Mouse (Mus musculus) G1E (cell line): ENCODE data around the gene Sf1. TPM values are rescaled to one million over a fixed set of nuclear protein-coding genes. Genes with fewer than 3 reads are reported as not detected.

Experiments used
- ATAC-seq: 2 replicates; pipeline ENCODE4 v1.8.0; 2016; ENCODE audit warnings: mild to moderate bottlenecking; ENCODE audit not compliant: insufficient number of reproducible peaks, poor library complexity, low FRiP score, severe bottlenecking; ENCODE audit errors: extremely low read depth
- DNase-seq: peaks from one replicate; pipeline ENCODE4 v3.0.0; 2012; ENCODE audit warnings: low spot score
- H3K27me3 ChIP-seq: 2 replicates; pipeline ENCODE4 v1.6.1; 2012; ENCODE audit warnings: mild to moderate bottlenecking, low read length, inconsistent platforms; ENCODE audit not compliant: insufficient read depth
- H3K36me3 ChIP-seq: replicated peaks from 2 replicates; pipeline ENCODE3; 2012; ENCODE audit warnings: mild to moderate bottlenecking, inconsistent platforms
- H3K4me1 ChIP-seq: 2 replicates; pipeline ENCODE4 v1.6.1; 2012; ENCODE audit warnings: low read depth, low read length, inconsistent platforms, mixed read lengths; ENCODE audit not compliant: insufficient read depth
- H3K4me3 ChIP-seq: 2 replicates; pipeline ENCODE4 v1.5.1; 2012; ENCODE audit warnings: low read depth, mild to moderate bottlenecking, inconsistent platforms, low read length, moderate library complexity, mixed read lengths
- H3K9me3 ChIP-seq: replicated peaks from 2 replicates; pipeline ENCODE4 v1.6.1; 2012; ENCODE audit warnings: inconsistent platforms
- CTCF ChIP-seq: IDR thresholded peaks from 2 replicates; pipeline ENCODE4 v1.5.1; 2012; ENCODE audit warnings: low read depth, low read length, inconsistent platforms, mixed read lengths
- GATA1 ChIP-seq: IDR thresholded peaks from 2 replicates; pipeline ENCODE4 v1.6.1; 2012; ENCODE audit warnings: borderline replicate concordance, low read length, inconsistent platforms, mixed read lengths
- GATA2 ChIP-seq: IDR thresholded peaks from 2 replicates; pipeline ENCODE4 v1.6.1; 2012; ENCODE audit warnings: low read depth, low read length, inconsistent platforms, borderline replicate concordance
- POLR2AphosphoS5 ChIP-seq: IDR thresholded peaks from 2 replicates; pipeline ENCODE4 v1.6.1; 2012; ENCODE audit warnings: low read depth, low read length, inconsistent platforms; ENCODE audit not compliant: insufficient replicate concordance
- TAL1 ChIP-seq: conservative IDR thresholded peaks from 2 replicates; pipeline ENCODE4 v1.6.1; 2012; ENCODE audit warnings: low read depth, low read length, inconsistent platforms, mixed read lengths
- polyA plus RNA-seq: library from polyadenylated mRNA; stranded (reverse); fragments of >175 nt; gene quantifications from 2 replicates; pipeline ENCODE4 v1.2.3, GENCODE M21; 2012
- total RNA-seq, 2 experiments: library from RNA; stranded (forward) in 1 of 2; stranded (reverse) in 1 of 2; fragments of 200-1000 nt in 1 of 2; fragments of >200 nt in 1 of 2; fragmentation: Nextera tagmentation in 1 of 2; gene quantifications; 2 replicates each; pipeline ENCODE4 v1.2.3; 2014 to 2017

Sf1 gene
- total and polyA plus RNA-seq, 3 experiments, result 104 to 1,720 (median 511) TPM

DNA sequence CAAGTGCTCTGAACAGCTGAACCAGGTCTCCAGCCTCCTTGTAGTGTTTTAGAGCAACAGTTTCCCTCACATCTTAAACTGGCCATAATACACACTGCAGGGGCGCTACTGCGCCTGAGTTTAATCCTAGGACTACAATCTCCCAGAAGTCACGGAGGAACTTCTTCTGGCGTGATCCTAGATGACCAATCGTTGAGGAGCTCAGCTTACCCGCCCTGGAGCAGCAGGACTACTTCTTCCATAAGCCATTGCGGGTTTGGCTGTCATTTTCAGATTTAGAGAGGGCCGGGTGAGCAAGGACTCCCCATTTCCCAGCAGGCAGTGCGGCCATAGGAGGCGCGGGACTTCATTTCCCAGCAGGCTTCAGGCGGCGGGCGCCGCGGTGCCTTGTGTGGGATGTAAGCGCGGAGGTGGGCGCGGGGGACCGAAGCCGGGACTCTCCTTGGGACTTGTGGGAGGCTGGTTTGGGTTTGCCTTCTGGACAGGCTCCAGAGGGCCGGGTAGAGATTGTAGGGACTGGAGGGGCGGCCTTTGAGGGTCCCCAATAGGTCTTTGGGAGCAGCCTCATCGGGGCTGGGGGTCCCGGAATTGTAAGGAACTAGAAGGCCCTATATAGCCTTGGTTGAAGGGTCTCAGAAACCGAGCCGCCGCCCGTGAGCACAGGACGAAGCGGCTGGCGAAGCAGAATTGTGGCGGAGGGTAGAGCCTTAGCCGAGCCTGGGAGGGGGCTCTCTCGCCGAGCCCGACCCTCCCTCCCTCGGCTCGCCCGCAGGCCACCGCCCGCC lies 28.6 kb upstream of the Sf1 start, which contains the start of gene Men1:
TSS of gene Men1 (plus strand) at position 307 of the 785 bp plus-strand sequence.
- Histone ChIP-seq H3K9me3 (no peaks in the 10 kb centered on the region), H3K4me3 (peak within 1 kb of the TSS; percentile 85), H3K36me3 (peaks cover 38% of the 10 kb centered on the region), H3K27me3 (peaks cover 3% of the 10 kb centered on the region; the same call in 1 of the 2 replicates), H3K4me1 (peaks cover 65% of the 10 kb centered on the region)
- ATAC-seq (peak; percentile 92), DNase-seq (peak; percentile 96)
- TF ChIP-seq GATA2, result no peak

DNA sequence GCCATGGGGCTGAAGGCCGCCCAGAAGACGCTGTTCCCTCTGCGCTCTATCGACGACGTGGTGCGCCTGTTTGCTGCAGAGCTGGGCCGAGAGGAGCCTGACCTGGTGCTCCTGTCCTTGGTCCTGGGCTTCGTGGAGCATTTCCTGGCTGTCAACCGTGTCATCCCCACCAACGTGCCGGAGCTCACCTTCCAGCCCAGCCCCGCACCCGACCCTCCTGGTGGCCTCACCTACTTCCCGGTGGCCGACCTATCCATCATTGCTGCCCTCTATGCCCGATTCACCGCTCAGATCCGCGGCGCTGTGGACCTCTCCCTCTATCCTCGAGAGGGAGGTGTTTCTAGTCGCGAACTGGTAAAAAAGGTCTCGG lies 28.0 kb upstream of the Sf1 start:
- peaks cover 44% of the 10 kb centered on the region for H3K36me3 ChIP-seq
- peak overlapping the region; percentile 85 for H3K4me3 ChIP-seq
- H3K4me1 ChIP-seq, result peaks cover 71% of the 10 kb centered on the region
- TF ChIP-seq GATA1 (no peak), TAL1 (no peak), GATA2 (no peak), CTCF (no peak), POLR2AphosphoS5 (no peak)
- ATAC-seq (no peak), DNase-seq (peak; percentile 41)
- H3K27me3 ChIP-seq, result peaks cover 3% of the 10 kb centered on the region; the same call in 1 of the 2 replicates
- H3K9me3 ChIP-seq, result no peaks in the 10 kb centered on the region

DNA sequence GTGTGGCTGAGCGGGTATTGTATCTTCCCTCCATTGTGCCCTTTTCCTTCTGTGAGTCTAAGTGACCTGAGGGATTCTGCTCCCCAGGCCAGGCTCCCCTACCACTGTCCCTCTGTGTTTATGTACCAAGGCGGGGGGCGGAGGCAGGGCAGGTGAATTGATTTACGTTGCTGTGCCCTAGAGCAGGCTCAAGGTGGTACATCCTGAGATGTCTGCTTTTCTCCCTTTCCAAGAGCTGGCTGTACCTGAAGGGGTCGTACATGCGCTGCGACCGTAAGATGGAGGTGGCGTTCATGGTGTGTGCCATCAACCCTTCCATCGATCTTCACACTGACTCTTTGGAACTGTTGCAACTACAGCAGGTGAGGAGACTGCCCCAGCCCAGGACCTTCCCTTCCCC lies 26.6 kb upstream of the Sf1 start:
- ATAC-seq, result no peak
- peaks cover 71% of the 10 kb centered on the region for H3K4me1 ChIP-seq
- peak overlapping the region; percentile 59; the same call in 1 of the 2 replicates for H3K4me3 ChIP-seq

DNA sequence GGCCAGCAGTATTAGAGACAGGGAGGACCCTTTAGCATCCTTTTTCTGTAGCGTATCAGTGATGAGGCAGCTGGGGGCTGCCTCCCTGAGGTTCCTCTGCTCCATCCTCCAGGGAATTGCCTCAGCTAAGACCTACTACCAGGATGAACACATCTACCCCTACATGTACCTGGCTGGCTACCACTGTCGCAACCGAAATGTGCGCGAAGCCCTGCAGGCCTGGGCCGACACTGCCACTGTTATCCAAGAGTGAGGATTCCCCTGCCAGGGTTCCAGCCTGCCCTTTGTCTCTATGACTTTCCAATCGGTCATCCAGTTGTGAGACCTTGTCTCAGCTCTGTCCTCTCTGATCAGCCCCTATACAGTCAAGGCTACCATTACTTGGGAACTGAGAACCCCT lies 25.3 kb upstream of the Sf1 start:
- no peak for TF ChIP-seq GATA2
- TF ChIP-seq CTCF, result no peak
- TF ChIP-seq TAL1, result no peak
- TF ChIP-seq POLR2AphosphoS5, result no peak
- Histone ChIP-seq H3K27me3 (no peaks in the 10 kb centered on the region), H3K4me3 (no peak overlapping the region), H3K9me3 (no peaks in the 10 kb centered on the region), H3K36me3 (peaks cover 61% of the 10 kb centered on the region), H3K4me1 (peaks cover 77% of the 10 kb centered on the region)
- no peak for ATAC-seq
- no peak for DNase-seq

More for the DNA sequence above, 26.6 kb upstream of the Sf1 start:
- TF ChIP-seq TAL1 (no peak), GATA2 (no peak), POLR2AphosphoS5 (no peak), GATA1 (no peak), CTCF (no peak)
- no peak for DNase-seq
- Histone ChIP-seq H3K27me3 (no peaks in the 10 kb centered on the region), H3K36me3 (peaks cover 49% of the 10 kb centered on the region), H3K9me3 (no peaks in the 10 kb centered on the region)

DNA sequence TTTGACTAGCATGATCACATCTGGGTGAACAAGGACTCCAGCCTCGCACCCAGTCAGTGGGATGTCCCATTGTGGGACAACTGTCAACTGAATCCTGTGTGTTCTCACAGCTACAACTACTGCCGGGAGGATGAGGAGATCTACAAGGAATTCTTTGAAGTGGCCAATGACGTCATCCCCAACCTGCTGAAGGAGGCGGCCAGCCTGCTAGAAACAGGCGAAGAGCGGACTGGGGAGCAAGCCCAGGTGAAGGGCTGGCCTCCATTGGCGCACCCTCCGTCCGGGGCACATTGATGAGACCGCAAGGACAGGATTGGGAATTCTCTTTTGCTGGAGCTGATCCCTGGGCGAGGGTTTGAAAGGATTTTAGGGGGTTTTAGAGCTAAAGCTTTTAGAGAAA lies 24.8 kb upstream of the Sf1 start:
- H3K4me1 ChIP-seq, result peaks cover 75% of the 10 kb centered on the region
- TF ChIP-seq POLR2AphosphoS5 (no peak), GATA1 (no peak)
- no peak for ATAC-seq

DNA sequence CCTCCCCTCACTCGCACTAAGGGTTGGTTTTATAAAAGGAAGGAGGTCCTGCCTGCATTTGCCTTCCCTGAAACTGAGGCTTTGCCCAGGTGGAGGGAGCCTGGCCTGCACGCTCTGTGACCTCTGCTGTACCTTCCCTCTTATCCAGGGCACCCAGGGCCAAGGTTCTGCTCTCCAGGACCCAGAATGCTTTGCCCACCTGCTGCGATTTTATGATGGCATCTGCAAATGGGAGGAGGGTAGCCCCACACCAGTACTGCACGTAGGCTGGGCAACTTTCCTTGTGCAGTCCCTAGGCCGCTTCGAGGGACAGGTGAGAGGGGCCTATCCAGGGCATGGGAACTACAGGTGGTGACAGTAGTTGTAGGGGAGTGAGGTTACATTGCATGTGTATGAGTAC lies 24.3 kb upstream of the Sf1 start:
- no peak for DNase-seq
- Histone ChIP-seq H3K4me1 (peaks cover 70% of the 10 kb centered on the region), H3K36me3 (peaks cover 71% of the 10 kb centered on the region), H3K27me3 (no peaks in the 10 kb centered on the region), H3K9me3 (no peaks in the 10 kb centered on the region), H3K4me3 (no peak overlapping the region)
- no peak for ATAC-seq
- no peak for TF ChIP-seq POLR2AphosphoS5
- TF ChIP-seq CTCF, result no peak
- TF ChIP-seq GATA2, result no peak
- no peak for TF ChIP-seq GATA1
- no peak for TF ChIP-seq TAL1

More for the DNA sequence above, 24.8 kb upstream of the Sf1 start:
- Histone ChIP-seq H3K9me3 (no peaks in the 10 kb centered on the region), H3K4me3 (no peak overlapping the region), H3K36me3 (peaks cover 66% of the 10 kb centered on the region), H3K27me3 (no peaks in the 10 kb centered on the region)
- no peak for DNase-seq

DNA sequence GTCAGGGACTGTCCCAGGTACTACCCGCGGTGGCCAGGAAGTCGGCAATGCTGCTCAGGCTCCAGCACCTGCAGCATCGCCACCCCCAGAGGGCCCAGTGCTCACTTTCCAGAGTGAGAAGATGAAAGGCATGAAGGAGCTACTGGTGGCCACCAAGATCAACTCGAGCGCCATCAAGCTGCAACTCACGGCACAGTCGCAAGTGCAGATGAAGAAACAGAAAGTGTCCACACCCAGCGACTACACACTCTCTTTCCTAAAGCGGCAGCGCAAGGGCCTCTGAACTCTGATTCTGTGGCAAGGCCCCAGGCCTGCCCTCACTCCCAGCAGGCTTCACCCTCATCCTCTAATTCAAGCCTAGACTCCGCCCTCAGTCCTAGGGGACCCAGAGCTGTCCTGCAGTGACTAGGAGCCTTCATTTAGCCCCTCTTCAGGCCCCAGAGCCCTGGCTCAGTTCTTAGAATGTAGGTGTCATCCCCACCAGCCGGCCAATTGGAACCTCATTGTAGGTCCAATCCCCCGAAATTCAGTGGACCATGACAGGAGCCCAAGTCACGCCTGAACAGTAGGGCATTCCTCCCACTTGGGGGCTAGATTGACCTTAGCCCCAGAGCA lies 23.5 kb upstream of the Sf1 start:
- TF ChIP-seq TAL1 (no peak), GATA2 (no peak), CTCF (no peak), POLR2AphosphoS5 (no peak), GATA1 (no peak)
- H3K27me3 ChIP-seq, result no peaks in the 10 kb centered on the region
- peaks cover 79% of the 10 kb centered on the region for H3K36me3 ChIP-seq
- ATAC-seq (no peak), DNase-seq (peak; percentile 6)
- H3K4me1 ChIP-seq, result peaks cover 66% of the 10 kb centered on the region
- no peak overlapping the region; the same call in 1 of the 2 replicates for H3K4me3 ChIP-seq
- no peaks in the 10 kb centered on the region for H3K9me3 ChIP-seq
